Mouse (Mus musculus) liver, adult 2 months (tissue): Measurements from ENCODE around the gene Rnd1. TPM values are rescaled to one million over a fixed set of nuclear protein-coding genes. Genes with fewer than 3 reads are reported as not detected.

Source experiments
- DNase-seq: peaks from one replicate; pipeline ENCODE4 v3.0.0-alpha.2; 2011; ENCODE audit warnings: low read depth, low spot score; ENCODE audit errors: extremely low read depth
- H3K27ac ChIP-seq: fragments of 200-500 bp; replicated peaks from 2 replicates; pipeline ENCODE4 v1.5.1; 2012; ENCODE audit warnings: low read depth, mild to moderate bottlenecking, control low read depth, inconsistent platforms, low read length; ENCODE audit not compliant: insufficient read depth
- H3K27me3 ChIP-seq: fragments of 200-500 bp; 2 replicates; pipeline ENCODE4 v1.6.1; 2012; ENCODE audit warnings: mild to moderate bottlenecking, moderate library complexity, low read length, inconsistent platforms; ENCODE audit not compliant: control insufficient read depth, insufficient read depth
- H3K36me3 ChIP-seq: fragments of 200-500 bp; 2 replicates; pipeline ENCODE4 v1.6.1; 2012; ENCODE audit warnings: low read length, inconsistent platforms; ENCODE audit not compliant: control insufficient read depth, insufficient read depth
- H3K4me1 ChIP-seq: fragments of 200-500 bp; 2 replicates; pipeline ENCODE4 v1.6.1; 2011; ENCODE audit warnings: low read length; ENCODE audit not compliant: control insufficient read depth, insufficient read depth
- H3K4me3 ChIP-seq: fragments of 200-500 bp; 2 replicates; pipeline ENCODE4 v1.5.1; 2011; ENCODE audit warnings: low read depth, mild to moderate bottlenecking, control low read depth, low read length, moderate library complexity; ENCODE audit not compliant: insufficient read depth
- H3K79me2 ChIP-seq: fragments of 200-500 bp; 2 replicates; pipeline ENCODE4 v1.6.1; 2012; ENCODE audit warnings: inconsistent platforms, mild to moderate bottlenecking, low read length, moderate library complexity; ENCODE audit not compliant: control insufficient read depth, insufficient read depth
- H3K9ac ChIP-seq: fragments of 200-500 bp; 2 replicates; pipeline ENCODE4 v1.6.1; 2012; ENCODE audit warnings: low read depth, mild to moderate bottlenecking, control low read depth, inconsistent platforms, low read length
- CTCF ChIP-seq: fragments of 200-500 bp; IDR thresholded peaks from 2 replicates; pipeline ENCODE4 v1.5.1; 2011; ENCODE audit warnings: low read depth, low read length, control low read depth
- POLR2A ChIP-seq: fragments of 200-500 bp; IDR thresholded peaks from 2 replicates; pipeline ENCODE4 v1.6.1; 2011; ENCODE audit warnings: low read length, control low read depth; ENCODE audit not compliant: insufficient read depth; ENCODE audit errors: extremely low read depth
- WGBS: fragments of 180-500 bp; shearing (Covaris S2); methylation state at CpG from one replicate; pipeline ENCODE4 v1.1.7; 2018; 5-methylcytosine and 5-hydroxymethylcytosine counted together
- polyA plus RNA-seq: library from polyadenylated mRNA; depleted of rRNA; stranded (reverse); fragments of >200 nt; gene quantifications from 2 replicates; pipeline ENCODE4 v1.2.3, GENCODE M21; 2012
- total RNA-seq: library from RNA; depleted of rRNA; stranded (reverse); fragments of >200 nt; gene quantifications from 2 replicates; pipeline ENCODE4 v1.2.3, GENCODE M21; 2014

Rnd1 gene
- total and polyA plus RNA-seq, 2 experiments = 7.4 to 20.0 TPM

DNA sequence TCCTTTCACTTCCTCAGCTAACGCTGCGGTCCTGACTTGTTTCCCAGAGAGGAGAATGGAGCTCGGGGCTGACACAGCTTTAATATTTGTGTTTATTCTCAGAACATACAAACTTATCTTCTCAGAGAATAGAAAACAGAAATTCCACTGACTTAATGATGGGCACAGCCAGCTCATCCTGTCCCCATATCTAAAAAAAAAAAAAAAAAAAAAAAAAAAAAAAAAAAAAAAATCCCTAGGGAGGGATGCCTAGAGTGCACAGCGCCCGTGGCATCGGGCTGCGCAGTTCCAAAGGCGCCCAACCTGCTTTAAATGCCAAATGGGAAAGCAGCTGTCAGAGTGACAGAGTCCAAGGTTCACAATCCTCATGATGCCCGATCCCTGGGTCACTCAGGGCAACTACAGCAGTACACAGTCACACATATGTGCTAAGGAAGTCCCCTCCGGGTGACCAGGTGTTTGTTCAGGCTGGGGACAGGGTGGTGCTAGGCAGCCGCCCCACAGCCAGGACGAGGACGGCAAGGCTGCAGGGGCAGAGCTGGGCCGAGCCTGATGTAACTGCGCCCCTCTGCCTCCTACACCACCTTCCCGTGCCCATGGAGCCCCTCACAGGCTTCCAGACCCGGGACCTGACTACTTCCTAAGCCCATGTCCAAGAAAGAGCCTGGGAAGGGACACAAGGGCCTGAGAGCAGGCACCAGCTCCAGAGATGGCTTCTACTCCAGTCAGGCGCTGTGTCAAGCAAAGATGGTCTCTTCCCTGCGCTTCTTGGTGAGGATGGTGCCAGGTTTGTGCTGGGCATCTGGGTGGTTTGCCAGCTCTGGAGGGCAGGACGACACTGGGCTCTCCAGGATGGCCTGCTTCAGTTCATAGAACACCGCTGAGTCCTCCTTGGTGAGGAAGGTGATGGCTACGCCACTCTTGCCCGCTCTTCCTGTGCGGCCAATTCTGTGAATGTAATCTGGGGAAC, 31.9 kb downstream of the Rnd1 start:
- Histone ChIP-seq H3K27ac (peak overlapping the region; percentile 31; the same call in 1 of the 2 replicates), H3K4me3 (no peak overlapping the region), H3K36me3 (peaks cover 15% of the 10 kb centered on the region; the same call in 1 of the 2 replicates), H3K4me1 (no peaks in the 10 kb centered on the region), H3K79me2 (no peaks in the 10 kb centered on the region), H3K9ac (no peak overlapping the region), H3K27me3 (no peaks in the 10 kb centered on the region)
- TF ChIP-seq POLR2A (no peak), CTCF (no peak)
- 56% methylated on average over 24 of the region's 24 CpGs for WGBS
- peak; percentile 87 for DNase-seq

DNA sequence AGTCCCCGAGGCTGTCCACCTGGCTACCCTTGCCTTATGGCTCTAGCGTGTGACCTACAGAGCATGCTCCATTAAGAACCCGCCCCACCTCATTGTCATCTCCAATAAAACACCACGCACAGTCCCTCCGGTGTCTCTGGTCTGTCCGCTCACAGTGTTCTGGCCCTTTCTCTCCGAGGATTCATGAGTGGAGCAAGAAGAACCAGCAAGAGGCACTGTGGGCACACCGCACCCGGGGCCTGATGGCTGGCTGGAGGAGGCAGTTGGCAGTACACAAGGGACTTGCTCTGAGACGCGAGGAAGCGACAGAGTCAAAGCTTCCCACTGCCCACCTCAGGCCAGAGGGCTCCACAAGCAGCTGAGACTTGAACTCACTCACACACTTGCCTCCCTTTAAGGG, 32.9 kb downstream of the Rnd1 start:
- H3K27me3 ChIP-seq = no peaks in the 10 kb centered on the region
- no peak overlapping the region for H3K27ac ChIP-seq
- H3K4me3 ChIP-seq = no peak overlapping the region
- H3K36me3 ChIP-seq = peaks cover 7% of the 10 kb centered on the region; the same call in 1 of the 2 replicates
- TF ChIP-seq POLR2A (no peak), CTCF (no peak)
- DNase-seq = no peak
- H3K9ac ChIP-seq = no peak overlapping the region
- 94% methylated on average over 12 of the region's 12 CpGs for WGBS
- H3K4me1 ChIP-seq = no peaks in the 10 kb centered on the region
- no peaks in the 10 kb centered on the region for H3K79me2 ChIP-seq

DNA sequence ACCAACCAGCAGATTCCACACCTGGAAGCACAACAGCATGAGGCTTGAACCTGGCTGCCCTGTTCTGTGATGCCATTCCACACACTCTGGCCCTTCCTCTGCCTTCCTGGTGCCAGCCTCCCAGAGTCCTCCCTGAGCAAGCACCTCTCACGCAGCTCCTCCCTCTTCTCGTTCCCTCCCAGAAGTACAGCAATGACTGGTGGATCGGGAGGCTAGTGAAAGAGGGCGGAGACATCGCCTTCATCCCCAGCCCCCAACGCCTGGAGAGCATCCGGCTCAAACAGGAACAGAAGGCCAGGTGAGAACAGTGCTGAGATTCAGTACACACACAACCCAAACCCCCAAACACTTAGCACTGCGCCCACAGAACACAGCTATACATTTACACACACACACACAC, 37.1 kb downstream of the Rnd1 start:
- Histone ChIP-seq H3K4me3 (no peak overlapping the region), H3K9ac (no peak overlapping the region), H3K36me3 (no peaks in the 10 kb centered on the region), H3K4me1 (no peaks in the 10 kb centered on the region), H3K27ac (no peak overlapping the region), H3K79me2 (no peaks in the 10 kb centered on the region), H3K27me3 (no peaks in the 10 kb centered on the region)
- TF ChIP-seq CTCF (no peak), POLR2A (no peak)
- WGBS = 36% methylated on average over 8 of the region's 8 CpGs
- no peak for DNase-seq

DNA sequence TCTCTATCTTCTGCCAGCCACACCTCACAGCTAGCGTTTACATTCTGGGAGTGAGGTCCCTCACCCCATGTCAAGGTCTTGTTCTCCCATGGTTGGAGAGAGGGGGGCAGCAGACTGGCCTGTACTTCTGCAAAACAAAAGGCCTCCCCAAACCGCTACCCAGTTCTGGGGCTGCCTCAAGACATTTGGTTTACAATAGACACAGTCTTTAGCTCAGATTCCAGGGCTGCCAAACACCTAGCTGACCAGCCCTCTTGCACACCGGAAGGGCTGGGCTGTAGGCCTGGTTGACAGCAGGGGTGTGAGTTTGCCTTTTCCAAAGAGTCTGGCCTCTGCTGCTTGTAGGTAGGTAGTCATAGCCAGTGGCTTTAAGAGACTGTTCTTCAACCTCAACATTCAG, 40.1 kb downstream of the Rnd1 start:
- 83% methylated on average over 3 of the region's 3 CpGs for WGBS
- H3K27me3 ChIP-seq = peaks cover 16% of the 10 kb centered on the region
- H3K4me1 ChIP-seq = no peaks in the 10 kb centered on the region
- no peak for TF ChIP-seq CTCF
- no peak overlapping the region for H3K27ac ChIP-seq
- no peaks in the 10 kb centered on the region for H3K79me2 ChIP-seq
- DNase-seq = no peak
- no peaks in the 10 kb centered on the region for H3K36me3 ChIP-seq
- no peak overlapping the region for H3K9ac ChIP-seq
- no peak overlapping the region for H3K4me3 ChIP-seq

DNA sequence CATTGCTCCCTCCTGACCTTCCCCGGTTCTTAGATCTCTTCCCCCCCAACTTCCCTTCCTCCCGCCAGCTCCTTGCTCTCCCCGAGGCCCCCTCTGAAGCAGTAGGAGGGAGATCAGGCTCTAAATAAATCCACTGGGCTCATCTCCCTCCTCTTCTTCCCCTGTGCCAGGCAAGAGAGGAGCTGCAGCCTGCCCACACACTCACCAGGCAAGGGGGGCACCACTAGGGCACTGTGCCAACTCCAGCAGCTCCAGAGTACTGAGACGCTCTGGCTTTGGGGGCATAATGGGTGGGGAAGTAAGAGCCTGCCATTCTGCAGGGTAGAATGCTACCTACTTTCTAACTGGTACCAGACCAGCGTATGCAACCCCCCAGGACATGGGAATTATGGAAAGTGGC, 40.7 kb downstream of the Rnd1 start:
- Histone ChIP-seq H3K79me2 (no peaks in the 10 kb centered on the region), H3K27me3 (peaks cover 22% of the 10 kb centered on the region), H3K4me1 (no peaks in the 10 kb centered on the region), H3K9ac (no peak overlapping the region), H3K36me3 (no peaks in the 10 kb centered on the region), H3K27ac (no peak overlapping the region), H3K4me3 (no peak overlapping the region)
- no peak for DNase-seq
- 86% methylated on average over 5 of the region's 5 CpGs for WGBS
- TF ChIP-seq CTCF (no peak), POLR2A (no peak)

DNA sequence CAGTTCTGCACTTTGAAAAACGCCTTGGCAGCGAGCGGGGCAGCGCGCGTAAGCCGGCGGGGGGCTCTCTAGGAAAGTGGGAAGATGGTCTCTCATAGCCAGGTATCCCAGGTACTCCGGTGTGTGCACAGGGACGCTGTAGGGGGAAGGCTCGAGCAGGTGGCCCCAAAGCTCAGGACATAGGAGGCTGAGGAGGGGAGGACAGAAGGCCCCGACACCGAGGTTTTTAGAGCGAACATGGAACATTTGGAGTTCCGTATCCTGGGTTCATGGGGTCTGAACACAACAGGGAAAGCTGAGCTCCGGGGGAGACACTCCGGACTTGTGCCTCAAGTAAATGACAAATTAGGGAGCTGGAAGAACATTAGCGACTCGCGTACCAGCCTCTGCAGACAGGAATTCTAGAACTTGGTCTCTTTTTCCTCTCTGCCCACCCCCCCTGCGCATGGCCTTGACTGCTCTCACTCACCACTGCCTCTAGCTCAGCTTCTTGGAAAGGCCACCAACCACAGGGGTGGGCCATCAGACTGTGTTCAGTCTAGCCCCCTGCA, 41.9 kb downstream of the Rnd1 start:
- Histone ChIP-seq H3K27me3 (peaks cover 22% of the 10 kb centered on the region), H3K27ac (no peak overlapping the region), H3K4me3 (peak overlapping the region; percentile 9; the same call in 1 of the 2 replicates), H3K79me2 (no peaks in the 10 kb centered on the region), H3K4me1 (no peaks in the 10 kb centered on the region), H3K36me3 (no peaks in the 10 kb centered on the region), H3K9ac (no peak overlapping the region)
- TF ChIP-seq POLR2A (no peak), CTCF (no peak)
- DNase-seq = no peak
- 14% methylated on average over 21 of the region's 21 CpGs for WGBS
